Mouse (Mus musculus): ENCODE results near the gene Fam90a1b. TPM values are rescaled to one million over a fixed set of nuclear protein-coding genes. Genes with fewer than 3 reads are reported as not detected.
A peak's percentile ranks its signal among the peaks of the same experiment; 100 is the strongest.
"Not testable (repeated sequence)": the region's sequence is repeated elsewhere in the genome, so short reads cannot be mapped to it uniquely, and the experiment has no call there.

The Fam90a1b gene
- total RNA-seq (2018; cell fraction: chromatin; rRNA removed), result not detected
- total RNA-seq (2018; cell fraction: cytosol; rRNA removed), result not detected
- total RNA-seq (2018; cell fraction: nucleus; rRNA removed), result not detected
- not detected in 3 replicates for polyA plus RNA-seq (2018)

GRCm38 (mm10) chrX:94366670-94367241 is at the start of gene Fam90a1b, which contains the start of gene Apoo:
Gene Fam90a1b, minus strand, starts transcription at chrX:94366777.
Gene Apoo, plus strand, starts transcription at chrX:94367117.
- 16% methylated on average over 41 of the region's 46 CpGs for WGBS (ENCODE audit: missing documents)
- H3K27ac ChIP-seq, result no peak within 1 kb of the TSS

GRCm38 (mm10) chrX:94408975-94409374 is 42.4 kb upstream of the Fam90a1b start:
- no peaks in the 10 kb centered on the region for H3K79me2 ChIP-seq (ENCODE audit: inconsistent target)
- no peaks in the 10 kb centered on the region for H3K36me3 ChIP-seq (ENCODE audit: inconsistent target)
- 77% methylated on average over 3 of the region's 3 CpGs for WGBS (ENCODE audit: missing documents)
- H3K27ac ChIP-seq, result no peak overlapping the region
- H3K4me3 ChIP-seq (ENCODE audit: inconsistent target), result no peak overlapping the region

More at GRCm38 (mm10) chrX:94366670-94367241, at the start of gene Fam90a1b, which contains the start of gene Apoo:
- H3K4me3 ChIP-seq (ENCODE audit: inconsistent target), result peak within 1 kb of the TSS; percentile 75
- no peaks in the 10 kb centered on the region for H3K36me3 ChIP-seq (ENCODE audit: inconsistent target)
- no peaks in the 10 kb centered on the region for H3K79me2 ChIP-seq (ENCODE audit: inconsistent target)

- no peak overlapping the region for H3K4me3 ChIP-seq (ENCODE audit: inconsistent target)
- WGBS (ENCODE audit: missing documents), result 98% methylated on average over 5 of the region's 5 CpGs
Observed at GRCm38 (mm10) chrX:94378734-94379133, 12.2 kb upstream of the Fam90a1b start.

GRCm38 (mm10) chrX:94367248-94367647 is 671 bp upstream of the Fam90a1b start:
- no peaks in the 10 kb centered on the region for H3K36me3 ChIP-seq (ENCODE audit: inconsistent target)
- 22% methylated on average over 12 of the region's 17 CpGs for WGBS (ENCODE audit: missing documents)

More at GRCm38 (mm10) chrX:94378734-94379133, 12.2 kb upstream of the Fam90a1b start:
- no peaks in the 10 kb centered on the region for H3K79me2 ChIP-seq (ENCODE audit: inconsistent target)
- no peaks in the 10 kb centered on the region for H3K36me3 ChIP-seq (ENCODE audit: inconsistent target)
- no peak overlapping the region for H3K27ac ChIP-seq

GRCm38 (mm10) chrX:94366029-94366428 is 548 bp downstream of the Fam90a1b start:
- no peaks in the 10 kb centered on the region for H3K79me2 ChIP-seq (ENCODE audit: inconsistent target)
- H3K27ac ChIP-seq, result no peak overlapping the region
- H3K36me3 ChIP-seq (ENCODE audit: inconsistent target), result no peaks in the 10 kb centered on the region
- WGBS (ENCODE audit: missing documents), result 40% methylated on average over 15 of the region's 16 CpGs
- no peak overlapping the region; the same call in 1 of the 2 replicates for H3K4me3 ChIP-seq (ENCODE audit: inconsistent target)

More at GRCm38 (mm10) chrX:94367248-94367647, 671 bp upstream of the Fam90a1b start:
- H3K4me3 ChIP-seq (ENCODE audit: inconsistent target), result peak overlapping the region; percentile 75
- H3K27ac ChIP-seq, result no peak overlapping the region
- H3K79me2 ChIP-seq (ENCODE audit: inconsistent target), result no peaks in the 10 kb centered on the region

- 35% methylated on average over 10 of the region's 14 CpGs for WGBS (ENCODE audit: missing documents)
- H3K4me3 ChIP-seq (ENCODE audit: inconsistent target), result no peak overlapping the region
- no peak overlapping the region for H3K27ac ChIP-seq
- H3K36me3 ChIP-seq (ENCODE audit: inconsistent target), result no peaks in the 10 kb centered on the region
- H3K79me2 ChIP-seq (ENCODE audit: inconsistent target), result no peaks in the 10 kb centered on the region
Observed at GRCm38 (mm10) chrX:94365381-94365925, 1.1 kb downstream of the Fam90a1b start.

DNA sequence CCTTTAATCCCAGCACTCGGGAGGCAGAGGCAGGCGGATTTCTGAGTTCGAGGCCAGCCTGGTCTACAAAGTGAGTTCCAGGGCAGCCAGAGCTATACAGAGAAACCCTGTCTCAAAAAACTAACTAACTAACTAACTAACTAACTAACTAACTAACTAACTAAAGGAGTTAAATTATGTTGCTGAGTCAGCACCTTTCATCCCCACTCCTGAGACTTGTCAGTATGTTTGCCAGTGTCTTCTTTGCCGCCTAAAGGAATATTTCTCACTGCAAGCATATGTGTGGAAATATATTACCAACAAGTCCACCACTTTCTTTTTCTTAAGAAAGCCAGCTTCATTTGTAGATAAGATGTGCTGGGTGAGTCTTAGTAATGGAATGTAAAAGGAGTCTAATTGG is 22.9 kb downstream of the Fam90a1b start:
- 75% methylated on average over 1 of the region's 4 CpGs for WGBS (ENCODE audit: missing documents)
- H3K36me3 ChIP-seq (ENCODE audit: inconsistent target); H3K4me3 ChIP-seq (ENCODE audit: inconsistent target); H3K79me2 ChIP-seq (ENCODE audit: inconsistent target); H3K27ac ChIP-seq: not testable (repeated sequence)

DNA sequence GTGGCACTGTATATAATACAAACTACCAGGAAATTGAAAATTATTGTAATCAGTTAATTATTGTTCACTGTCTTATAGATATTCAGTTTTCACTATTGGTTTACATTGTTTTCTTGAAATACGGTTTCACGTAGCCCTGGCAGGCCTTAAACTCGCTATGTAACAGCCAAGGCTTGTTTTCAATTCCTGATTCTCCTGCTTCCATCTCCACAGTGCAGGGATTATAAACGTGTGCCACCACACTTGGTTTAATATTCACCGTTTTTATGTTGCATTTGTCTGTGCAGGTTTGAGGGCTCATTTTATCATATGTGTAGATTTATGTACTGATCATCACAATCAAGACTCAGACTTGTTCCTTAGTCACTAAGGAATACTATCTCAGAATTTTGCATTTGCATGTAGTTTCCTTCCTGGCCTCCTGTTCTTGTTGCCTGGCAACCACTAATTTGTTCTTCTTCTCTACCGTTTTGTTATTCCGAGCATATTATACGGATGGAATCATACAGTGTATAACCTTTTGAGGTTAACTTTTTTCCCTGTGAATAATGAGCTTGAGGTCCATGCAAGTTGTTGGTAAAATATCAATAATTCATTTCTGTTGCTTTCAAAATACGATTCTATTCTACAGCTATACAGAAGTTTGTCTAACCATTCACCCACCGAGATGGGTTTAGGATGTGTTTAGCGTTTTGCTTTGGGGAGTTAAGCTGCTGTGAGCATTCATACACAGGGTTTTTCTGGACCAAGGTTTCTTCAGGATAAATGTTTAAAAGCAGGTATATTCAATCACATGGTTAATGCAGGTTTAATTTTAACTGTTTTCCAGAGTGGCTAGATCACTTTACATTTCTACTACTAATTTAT is 45.3 kb downstream of the Fam90a1b start:
- no peak overlapping the region for H3K4me3 ChIP-seq (ENCODE audit: inconsistent target)
- H3K79me2 ChIP-seq (ENCODE audit: inconsistent target), result no peaks in the 10 kb centered on the region
- H3K27ac ChIP-seq, result no peak overlapping the region
- no peaks in the 10 kb centered on the region for H3K36me3 ChIP-seq (ENCODE audit: inconsistent target)
- WGBS (ENCODE audit: missing documents), result 81% methylated on average over 9 of the region's 11 CpGs

Other genes starting within 250 kb of the Fam90a1b start
- 9.4 to 16.0 TPM (median 15.7 TPM) in 3 replicates for gene Zfx, start 243.1 kb downstream of the Fam90a1b start, polyA plus RNA-seq (2018)
- 98.9 to 165 TPM (median 134 TPM) in 3 replicates for gene Eif2s3x, start 153.9 kb downstream of the Fam90a1b start, polyA plus RNA-seq (2018)
- 4.1 to 6.4 TPM (median 4.7 TPM) in 3 replicates for gene Klhl15, start 132.2 kb downstream of the Fam90a1b start, polyA plus RNA-seq (2018)
- 12.0 to 29.2 TPM (median 15.8 TPM) in 3 replicates for gene Apoo, start 340 bp upstream of the Fam90a1b start, polyA plus RNA-seq (2018)
- gene Maged1, start 175.4 kb upstream of the Fam90a1b start, polyA plus RNA-seq (2018), result 24.9 to 36.9 TPM (median 27.6 TPM) in 3 replicates

Data from macrophage (primary cell).